Mouse (Mus musculus) thymus, adult 18-20 months (tissue): ENCODE measurements around the gene Prss45.
A peak's percentile ranks its signal among the peaks of the same experiment; 100 is the strongest.

Source experiments
- DNase-seq, 2 experiments: peaks; one replicate each; pipeline ENCODE4 v3.0.0; 2022; ENCODE audit warnings: mixed read lengths in 2 of 2

The Prss45 gene

DNA sequence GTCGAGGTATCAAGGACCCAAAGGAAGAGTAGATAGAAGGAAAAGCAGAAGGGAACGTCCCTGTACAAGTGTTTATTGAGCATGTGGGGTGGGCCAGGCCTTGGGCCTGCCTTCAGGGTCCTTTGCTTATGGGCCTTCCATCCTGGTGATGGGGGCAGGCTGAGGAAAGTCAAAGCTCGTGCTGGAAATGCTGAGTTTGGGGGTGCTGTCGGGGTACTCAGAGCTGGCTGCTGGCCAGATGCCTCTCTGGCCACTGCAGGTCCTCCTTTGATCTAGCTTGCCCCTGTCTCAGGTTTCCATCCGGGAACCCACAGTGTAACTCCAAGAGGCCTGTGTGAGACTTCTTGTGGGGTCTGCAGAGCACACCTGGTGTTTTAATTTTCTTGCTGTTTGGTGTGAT lies 24.1 kb downstream of the Prss45 start:
- DNase-seq: no peak

DNA sequence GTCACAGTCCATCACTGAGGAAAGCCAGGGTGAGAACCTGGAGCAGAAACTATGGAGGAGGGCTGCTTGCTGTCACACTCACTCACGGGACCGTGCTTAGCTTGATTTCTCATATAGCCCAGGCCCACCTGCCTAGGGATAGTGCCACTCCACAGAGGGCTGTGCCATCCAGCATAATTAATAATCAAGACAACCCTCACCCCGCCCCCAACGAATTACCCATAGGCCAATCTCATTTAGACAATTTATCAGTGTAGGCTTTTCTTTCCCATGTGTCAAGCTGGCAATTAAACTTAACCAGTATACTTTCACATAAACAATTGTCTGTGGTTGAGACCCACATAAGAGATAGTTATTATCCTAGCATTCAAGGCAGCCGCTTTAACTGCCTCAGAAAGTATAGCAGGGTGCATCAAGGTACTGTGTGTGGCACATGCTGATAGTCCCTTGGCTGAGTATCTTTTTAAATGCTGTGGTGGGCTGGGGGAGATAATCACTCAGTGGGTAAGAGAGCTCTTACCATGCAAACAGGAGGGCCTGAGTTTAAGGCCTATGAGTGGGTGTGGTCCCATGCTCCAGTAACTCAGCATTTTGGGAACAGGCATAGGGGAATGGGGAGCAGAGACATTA lies 24.7 kb downstream of the Prss45 start:
- no peak for DNase-seq

DNA sequence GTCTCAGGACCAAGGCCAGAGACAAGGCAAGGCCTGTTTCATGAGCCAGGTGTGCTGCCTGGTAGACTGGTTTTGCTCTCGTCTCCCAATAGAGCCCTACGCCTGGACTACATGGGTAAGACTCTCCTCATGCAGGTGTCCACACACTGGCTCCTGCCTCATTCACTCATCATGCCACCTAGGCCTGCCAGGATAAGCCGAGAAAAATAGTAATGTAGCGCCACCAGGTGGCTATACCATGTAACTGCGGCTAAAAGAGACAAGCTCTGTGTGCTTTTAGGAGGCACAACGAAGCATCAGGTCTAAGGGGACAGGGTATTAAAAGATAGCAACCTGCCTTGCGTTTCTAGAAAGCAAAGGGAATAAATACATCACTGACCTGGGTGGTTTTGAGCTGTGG lies 36.6 kb downstream of the Prss45 start:
- peak in 1 of 2 experiments; percentile 46 for DNase-seq

DNA sequence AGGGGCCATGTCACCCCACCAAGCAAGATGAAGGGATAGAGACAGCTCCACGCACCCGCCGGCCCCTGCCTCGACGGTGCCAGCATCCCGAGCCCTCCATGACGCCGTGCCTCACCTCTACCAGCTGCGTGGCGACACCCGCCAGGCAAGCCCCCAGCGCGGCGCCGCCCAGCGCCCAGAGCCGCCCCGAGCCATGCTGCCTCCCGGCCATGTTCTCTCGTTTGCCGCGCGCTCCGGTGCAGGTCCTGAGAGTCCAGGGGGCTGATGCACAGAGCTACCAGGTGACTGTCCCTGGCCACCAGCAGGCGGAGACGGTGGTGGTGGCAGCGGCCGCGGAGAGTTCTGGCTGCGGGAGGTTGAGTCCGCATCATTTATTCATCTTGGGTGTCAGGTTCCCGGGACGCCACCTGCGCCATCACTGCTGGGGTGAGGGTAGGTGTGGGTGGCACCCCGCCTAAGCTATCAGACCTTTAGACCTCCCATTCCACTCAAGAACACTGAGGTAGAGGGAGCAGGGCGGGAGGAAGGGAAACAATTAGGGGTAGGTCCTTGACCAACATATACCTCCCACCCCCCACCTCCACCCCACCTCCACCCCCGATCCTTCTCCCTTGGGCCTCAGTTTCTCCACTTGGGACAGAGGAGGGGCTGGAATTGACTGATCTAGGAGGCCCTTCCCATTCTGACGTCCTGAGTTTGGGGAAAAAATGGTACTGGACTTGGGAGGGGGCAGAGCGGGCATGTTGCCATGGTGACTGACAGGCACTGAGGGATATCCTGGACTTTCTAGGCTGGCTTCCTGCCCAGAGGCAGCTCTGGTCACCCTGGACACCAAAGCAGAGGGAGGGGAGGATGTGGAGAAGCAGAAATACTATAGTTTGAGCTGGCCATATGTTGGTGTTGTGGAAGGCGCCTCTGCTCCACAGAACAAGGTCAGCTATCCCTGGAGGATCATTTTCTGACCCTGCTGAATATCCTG lies 39.6 kb downstream of the Prss45 start:
- peak in 1 of 2 experiments; percentile 26 for DNase-seq

DNA sequence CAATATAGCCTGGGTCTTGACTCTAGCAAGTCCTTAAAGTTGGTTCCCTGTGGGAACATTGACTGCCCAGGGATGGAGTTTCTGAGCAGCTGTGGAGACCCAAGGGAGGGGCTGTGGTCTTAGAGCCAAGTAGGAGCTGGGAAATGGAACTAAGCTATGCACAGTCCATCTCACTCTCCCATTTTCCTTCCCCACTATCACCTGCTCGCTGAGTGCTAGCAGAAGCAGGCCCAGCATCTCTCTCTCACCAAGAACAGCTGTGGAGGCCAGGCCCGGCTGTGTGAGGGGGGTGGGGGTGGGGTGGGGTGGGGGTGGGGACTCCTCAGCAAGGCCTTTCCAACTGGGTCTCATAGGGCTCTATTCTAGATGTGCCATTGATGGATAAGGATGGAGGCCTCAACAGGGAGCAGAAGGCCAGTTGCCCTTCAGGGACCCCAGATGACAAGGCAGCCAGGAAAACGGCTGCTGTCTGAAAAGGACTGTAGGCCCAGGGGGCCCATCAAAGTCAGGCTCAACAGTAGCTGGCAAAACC lies 40.3 kb downstream of the Prss45 start:
- DNase-seq: no peak

DNA sequence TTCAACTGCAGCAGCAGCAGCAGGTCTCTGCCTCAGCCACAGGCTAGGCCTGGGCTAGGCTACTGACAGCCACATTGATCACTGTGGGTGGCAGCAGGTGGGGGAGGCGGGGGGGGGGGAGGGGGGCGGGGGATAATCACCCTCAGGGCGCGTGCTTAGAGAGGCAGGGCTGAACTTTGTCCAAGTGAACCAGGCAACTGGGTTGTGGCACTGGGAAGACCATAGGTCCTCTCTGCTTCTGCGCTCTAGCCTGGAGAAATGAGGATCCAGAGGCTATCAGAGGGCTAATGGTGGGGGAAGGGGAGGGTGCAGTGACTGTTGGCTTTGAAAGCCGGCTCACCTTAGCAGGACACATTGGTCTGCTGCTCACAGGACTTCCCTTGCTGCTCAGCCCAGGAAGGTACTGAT lies 40.9 kb downstream of the Prss45 start:
- no peak for DNase-seq

DNA sequence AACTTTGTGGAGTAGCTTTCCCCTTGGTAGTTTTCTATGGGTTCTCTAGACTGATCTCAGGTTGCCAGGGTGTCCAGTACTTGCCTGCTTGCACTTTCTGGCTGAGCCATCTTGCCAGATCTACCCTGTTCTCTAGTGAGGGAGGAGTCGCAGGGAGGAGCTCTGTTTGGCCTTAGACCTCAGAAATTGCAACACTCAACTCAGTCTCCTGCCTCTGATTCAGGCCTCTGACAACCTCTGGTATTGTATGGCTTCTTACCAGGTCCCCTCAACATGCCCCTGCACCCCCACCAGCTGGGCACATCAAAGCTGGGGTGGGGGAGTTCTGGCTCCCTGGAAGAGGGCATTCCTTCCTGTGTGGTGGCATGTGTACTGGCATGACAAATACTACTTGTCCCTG lies 43.0 kb downstream of the Prss45 start:
- peak in 1 of 2 experiments; percentile 19 for DNase-seq

DNA sequence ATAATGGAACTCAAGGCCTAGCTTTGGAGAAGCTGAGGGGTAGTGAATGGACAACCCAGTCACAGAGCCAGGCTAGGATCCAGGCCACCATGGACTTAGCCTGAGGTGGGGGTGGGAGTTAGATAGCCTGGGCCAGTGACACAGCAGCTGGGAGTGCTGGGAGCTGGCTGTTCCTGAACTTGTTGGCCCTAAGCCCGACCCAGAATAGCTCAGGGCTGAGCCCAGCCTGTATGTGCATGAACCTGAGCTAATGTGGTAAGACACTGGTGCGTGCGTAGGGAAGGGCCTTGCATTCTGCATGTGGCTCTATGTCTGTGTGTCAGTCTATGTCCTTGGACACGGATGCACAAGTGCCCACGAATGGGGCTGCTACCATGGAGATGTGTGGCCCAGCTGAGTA lies 43.5 kb downstream of the Prss45 start:
- DNase-seq: no peak

DNA sequence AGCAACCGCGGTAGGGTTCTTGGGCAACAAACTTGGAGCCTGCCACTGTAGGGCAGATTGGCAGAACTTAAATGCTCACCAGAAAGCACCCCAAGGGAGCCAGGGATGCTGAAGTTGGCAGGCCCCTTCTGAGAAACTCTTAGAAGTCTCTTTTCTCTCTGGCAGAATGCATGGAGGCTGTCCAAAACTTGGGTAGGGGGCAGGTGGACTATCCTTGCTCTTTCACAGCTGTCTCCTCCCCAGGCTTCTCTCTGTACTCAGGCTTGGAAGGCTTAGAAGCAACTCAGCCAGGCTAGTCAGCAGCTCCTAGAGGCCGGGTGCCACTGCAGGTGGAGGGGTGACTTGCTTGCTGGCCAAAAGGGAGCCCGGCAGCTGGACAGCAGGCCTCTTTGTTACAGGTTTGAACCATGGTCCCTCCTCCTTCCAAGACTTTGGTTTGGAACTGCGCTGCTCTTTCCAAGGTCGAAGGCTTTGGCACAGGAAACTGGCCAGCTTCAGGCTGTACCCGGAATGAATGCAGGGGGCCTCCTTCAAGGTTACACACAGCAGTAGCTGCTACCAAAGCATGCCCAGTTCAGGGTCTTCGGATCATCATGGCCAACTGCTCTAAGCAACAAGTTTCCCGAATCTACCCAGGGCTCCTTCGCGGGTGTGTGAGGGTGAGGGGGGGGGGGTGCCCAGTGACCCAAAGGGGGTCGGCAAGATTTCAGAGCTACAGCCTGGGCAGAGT lies 45.0 kb downstream of the Prss45 start, which contains the start of gene Als2cl:
Gene Als2cl, plus strand, starts transcription at position 680 of the 730 bp plus-strand sequence.
- DNase-seq: peak in 1 of 2 experiments; percentile 41

DNA sequence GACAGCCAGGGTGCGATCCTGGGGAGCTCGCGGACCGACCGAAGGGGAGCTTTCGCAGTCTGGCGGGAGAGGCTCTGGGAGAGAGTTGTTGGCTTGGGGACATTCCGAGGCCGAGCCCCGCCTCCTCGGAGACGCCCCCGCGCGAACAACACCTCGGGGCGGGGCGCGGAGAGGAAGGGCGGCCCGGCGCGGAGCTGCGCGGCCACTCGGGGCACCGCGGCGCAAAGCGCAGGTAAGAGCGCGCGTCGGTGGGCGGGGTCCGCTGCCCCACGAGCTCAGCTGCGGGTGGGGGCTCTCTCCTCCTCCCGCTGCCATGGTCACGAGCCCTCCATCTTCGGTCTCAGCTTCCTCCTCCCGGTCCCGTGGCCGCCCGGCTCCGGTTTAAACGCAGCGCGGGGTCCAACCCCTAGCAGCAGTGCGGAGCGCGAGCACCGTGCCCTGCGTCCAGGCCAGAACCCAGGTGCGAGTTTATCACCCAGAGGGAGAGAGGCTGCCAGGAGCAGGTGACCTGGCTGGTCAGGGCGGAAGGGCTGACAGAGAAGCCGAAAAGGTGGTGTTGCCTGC lies 45.7 kb downstream of the Prss45 start, which contains the start of gene Tmie:
Gene Tmie, minus strand, starts transcription at position 116 of the 564 bp plus-strand sequence.
- peak; percentile 65 to 77 for DNase-seq

DNA sequence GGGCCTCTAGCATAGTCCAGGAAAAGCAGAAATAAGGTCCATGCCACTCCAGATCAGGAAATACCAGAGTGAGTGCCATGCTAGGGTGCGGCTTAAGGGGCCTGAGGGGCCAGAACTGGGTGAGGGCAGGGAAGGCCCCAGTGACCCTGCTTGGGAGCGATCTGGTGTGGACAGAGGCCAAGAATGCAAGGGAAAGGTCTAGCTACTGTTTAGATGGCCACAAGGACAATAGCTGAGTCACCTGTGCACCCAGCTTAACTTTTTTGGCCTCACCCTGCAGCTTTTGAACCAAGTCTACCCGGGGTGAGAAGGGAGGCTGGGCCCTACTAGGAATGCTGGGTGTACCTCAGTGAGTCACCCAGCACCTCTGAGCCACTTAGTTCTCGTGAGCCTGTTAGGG lies 46.4 kb downstream of the Prss45 start:
- DNase-seq: no peak

DNA sequence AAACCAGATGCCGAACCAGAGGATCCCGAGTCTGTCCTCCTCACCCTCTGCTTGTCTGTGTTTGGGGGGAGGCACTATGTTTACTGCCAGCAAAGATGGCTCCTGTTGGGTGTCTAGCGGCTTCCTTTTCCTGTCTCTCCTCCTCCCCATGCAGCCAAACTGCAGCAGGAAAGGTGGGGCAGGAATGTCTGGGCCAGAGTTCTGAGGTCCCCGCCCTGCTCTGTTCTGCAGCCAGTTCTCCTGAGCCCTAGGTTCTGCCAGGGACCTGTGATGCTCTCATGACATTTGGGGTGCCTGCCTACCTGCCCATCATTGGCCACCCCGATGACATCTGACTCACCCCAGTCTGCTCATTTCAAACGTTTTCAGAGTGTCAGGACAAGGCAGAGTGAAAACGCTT lies 47.6 kb downstream of the Prss45 start:
- DNase-seq: peak in 1 of 2 experiments; percentile 16

DNA sequence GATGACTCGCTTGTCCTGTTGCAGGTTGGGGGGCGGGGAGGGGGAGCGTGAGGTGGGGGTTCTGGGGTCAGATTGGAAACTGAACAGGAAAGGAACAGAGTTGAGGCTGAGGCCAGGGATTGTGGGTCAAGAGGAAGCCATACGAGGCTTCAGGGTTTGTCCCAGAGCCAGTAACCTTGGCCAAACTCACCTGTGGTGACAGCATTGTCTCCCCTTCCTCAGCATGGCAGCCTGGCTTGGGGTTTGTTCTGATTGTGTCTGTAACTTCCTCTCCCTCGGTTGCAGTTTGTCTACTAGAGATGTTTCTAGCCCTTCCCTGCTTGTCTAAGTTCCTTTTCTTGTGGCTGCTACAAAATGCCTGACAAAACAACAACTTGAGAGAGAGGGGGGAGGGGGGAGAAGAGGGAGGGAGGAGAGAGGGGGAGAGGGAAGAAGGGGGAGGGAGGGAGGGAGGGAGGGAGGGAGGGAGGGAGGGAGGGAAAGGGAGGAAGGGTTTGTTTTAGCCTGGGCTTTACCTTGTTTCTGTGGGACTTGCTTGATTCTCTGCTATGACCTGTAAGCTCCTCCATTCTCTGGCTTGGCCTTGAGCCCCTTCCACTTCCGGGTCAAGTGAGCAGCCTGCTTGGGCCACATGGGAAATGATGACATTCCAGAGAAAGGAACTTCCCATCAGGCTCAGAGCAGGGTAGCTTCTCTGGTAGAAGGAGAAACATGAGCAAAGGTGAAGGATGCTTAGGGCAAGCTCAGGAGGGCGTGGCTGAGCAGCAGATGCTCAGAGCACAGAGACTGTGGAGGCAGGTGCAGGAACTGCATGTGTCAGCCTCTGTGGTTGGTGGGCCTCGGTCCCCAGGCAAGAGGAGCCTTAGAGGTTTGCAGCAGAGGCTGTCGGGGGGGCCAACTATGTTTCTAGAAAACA lies 53.3 kb downstream of the Prss45 start:
- peak; percentile 66 to 77 for DNase-seq

DNA sequence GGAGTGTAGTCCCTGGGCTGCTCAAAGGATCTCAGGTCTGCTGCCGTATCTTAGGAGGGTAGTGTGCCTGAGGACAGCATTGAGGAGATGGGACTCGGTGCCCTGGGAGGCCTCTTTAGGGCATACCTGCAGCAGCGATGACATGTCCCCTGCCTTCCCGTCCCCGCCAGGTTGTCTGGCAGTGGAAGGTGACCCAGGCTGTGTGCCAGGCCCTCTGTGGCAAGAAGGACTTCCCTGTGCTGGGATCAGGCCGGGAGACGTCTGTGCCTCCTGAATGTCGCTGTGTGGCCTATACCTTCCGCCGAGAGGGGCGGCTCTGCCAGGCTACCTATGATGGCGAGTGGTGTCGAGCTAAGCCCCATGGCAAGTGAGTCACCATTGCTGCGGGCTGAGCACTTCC lies 54.5 kb downstream of the Prss45 start:
- no peak for DNase-seq

DNA sequence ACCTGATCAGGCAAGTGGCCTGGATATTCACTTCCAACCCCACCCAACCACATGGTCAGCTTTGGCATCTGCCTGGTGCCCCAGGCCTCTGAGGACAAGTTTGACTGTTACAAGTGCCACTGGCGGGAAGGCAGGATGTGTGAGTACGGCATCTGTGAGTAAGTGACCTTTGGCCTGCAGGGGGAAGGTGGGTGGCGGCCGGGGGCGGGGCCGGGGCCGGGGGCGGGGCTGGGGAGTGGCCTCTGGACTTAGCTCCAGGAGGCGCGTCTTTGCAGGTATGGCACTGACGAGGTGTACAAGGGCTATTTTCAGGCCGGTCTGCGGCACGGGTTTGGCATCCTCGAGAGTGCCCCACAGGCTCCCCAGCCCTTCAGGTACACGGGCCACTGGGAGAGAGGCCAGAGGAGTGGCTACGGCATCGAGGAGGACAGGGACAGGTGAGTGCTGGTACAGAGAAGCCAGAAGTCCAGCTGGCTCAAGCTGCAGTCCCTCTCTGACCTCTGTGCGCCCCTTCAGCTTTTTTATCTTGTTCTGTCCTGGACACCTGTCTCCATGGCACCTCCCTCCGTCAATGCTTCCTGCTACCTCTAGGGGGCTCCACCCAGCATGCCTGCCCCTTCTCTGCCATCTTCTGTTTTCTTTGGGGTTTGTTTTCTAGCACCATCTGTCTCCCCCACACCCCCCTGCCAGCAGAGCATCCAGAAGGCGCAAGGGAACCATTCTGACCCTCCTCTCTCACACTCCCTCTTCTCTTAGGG lies 55.8 kb downstream of the Prss45 start:
- DNase-seq: peak in 1 of 2 experiments; percentile 9
